Mouse (Mus musculus): ENCODE measurements around the gene Olfr173.

Gene Olfr173

GRCm38 (mm10) chr16:58800168-58800567, at the start of gene Olfr173:
Gene Olfr173 (minus strand): TSS chr16:58800268.
- DNase-seq (ENCODE audit: extremely low spot score, low spot score): no peak

GRCm38 (mm10) chr16:58826732-58827319, 26.8 kb upstream of the Olfr173 start, which contains the start of gene Olfr175-ps1:
Gene Olfr175-ps1 (minus strand): TSS chr16:58826782.
- no peak for DNase-seq (ENCODE audit: extremely low spot score, low spot score)

GRCm38 (mm10) chr16:58763076-58763475, 37.0 kb downstream of the Olfr173 start, which contains the start of gene Olfr172:
Gene Olfr172 (minus strand): TSS chr16:58763176.
- no peak for DNase-seq (ENCODE audit: extremely low spot score, low spot score)

DNA sequence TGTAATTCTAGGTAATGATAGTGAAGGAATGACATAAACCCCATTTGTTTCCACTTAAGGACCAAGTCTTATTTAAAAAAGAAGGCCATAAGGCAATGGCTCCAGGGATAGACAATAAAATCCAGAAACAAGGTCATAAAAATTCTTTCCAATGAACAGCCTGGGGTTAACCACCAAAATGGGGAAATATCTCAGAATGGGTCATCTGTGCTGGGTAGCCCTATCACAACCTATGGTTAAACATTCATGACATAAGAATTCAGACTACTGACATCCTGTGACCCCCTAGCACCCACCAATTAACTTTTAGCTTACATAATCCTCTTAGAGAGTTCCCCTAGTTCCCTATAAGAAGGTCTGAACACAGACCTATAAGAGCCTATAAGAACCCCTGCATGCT, 43.9 kb downstream of the Olfr173 start:
- no peak for DNase-seq (ENCODE audit: extremely low spot score, low spot score)

GRCm38 (mm10) chr16:58751314-58751713, 48.8 kb downstream of the Olfr173 start:
- no peak for DNase-seq (ENCODE audit: extremely low spot score, low spot score)

GRCm38 (mm10) chr16:58746715-58747114, 53.4 kb downstream of the Olfr173 start:
- no peak for DNase-seq (ENCODE audit: extremely low spot score, low spot score)
